Mouse (Mus musculus) myocyte (in vitro differentiated cells): ENCODE results near the gene Foxi1. TPM values are rescaled to one million over a fixed set of nuclear protein-coding genes. Genes with fewer than 3 reads are reported as not detected.

Experiments used
- H3K27me3 ChIP-seq: one replicate; pipeline ENCODE4 v1.6.1; 2011; ENCODE audit not compliant: control insufficient read depth, insufficient read depth, insufficient read length
- H3K36me3 ChIP-seq: one replicate; pipeline ENCODE4 v1.6.1; 2011; ENCODE audit not compliant: control insufficient read depth, insufficient read depth
- H3K4me2 ChIP-seq: one replicate; pipeline ENCODE4 v1.6.1; 2011; ENCODE audit warnings: low read depth, control low read depth
- H3K4me3 ChIP-seq: one replicate; pipeline ENCODE4 v1.5.1; 2011; ENCODE audit warnings: mild to moderate bottlenecking, control low read depth, moderate library complexity
- H3K79me2 ChIP-seq: one replicate; pipeline ENCODE4 v1.6.1; 2011; ENCODE audit not compliant: control insufficient read depth, insufficient read depth
- H3ac ChIP-seq: one replicate; pipeline ENCODE4 v1.6.1; 2011; ENCODE audit not compliant: control insufficient read depth, insufficient read length
- CEBPB ChIP-seq: IDR thresholded peaks from 2 replicates; pipeline ENCODE4 v1.6.1; 2011; ENCODE audit warnings: mild to moderate bottlenecking, moderate library complexity; ENCODE audit not compliant: poor library complexity, insufficient read depth, severe bottlenecking
- E2F4 ChIP-seq: IDR thresholded peaks from one replicate; pipeline ENCODE4 v1.6.1; 2011; ENCODE audit warnings: mild to moderate bottlenecking, control low read depth, moderate library complexity; ENCODE audit not compliant: insufficient read depth
- MAX ChIP-seq: IDR thresholded peaks from one replicate; pipeline ENCODE4 v1.6.1; 2011; ENCODE audit warnings: low read depth, mild to moderate bottlenecking, control low read depth
- MYOD1 ChIP-seq, 3 experiments: IDR thresholded peaks; one replicate each; pipeline ENCODE4 v1.6.1; 2011; ENCODE audit warnings: control low read depth in 2 of 3, low read depth in 2 of 3, mild to moderate bottlenecking in 2 of 3, moderate library complexity in 1 of 3; ENCODE audit not compliant: insufficient read length in 2 of 3, control insufficient read depth in 1 of 3
- MYOG ChIP-seq, 3 experiments: IDR thresholded peaks; one replicate each; pipeline ENCODE4 v1.6.1; 2011; ENCODE audit warnings: control low read depth in 2 of 3, low read depth in 2 of 3, mild to moderate bottlenecking in 2 of 3; ENCODE audit not compliant: insufficient read length in 2 of 3, control insufficient read depth in 1 of 3, insufficient read depth in 1 of 3
- POLR2A ChIP-seq: IDR thresholded peaks from one replicate; pipeline ENCODE4 v1.6.1; 2011; ENCODE audit warnings: low read depth, mild to moderate bottlenecking, control low read depth, moderate library complexity; ENCODE audit not compliant: insufficient read length
- POLR2AphosphoS2 ChIP-seq: IDR thresholded peaks from one replicate; pipeline ENCODE4 v1.6.1; 2011; ENCODE audit warnings: low read depth, control low read depth; ENCODE audit not compliant: insufficient read length
- REST ChIP-seq: IDR thresholded peaks from one replicate; pipeline ENCODE4 v1.6.1; 2011; ENCODE audit warnings: mild to moderate bottlenecking, control low read depth, moderate library complexity; ENCODE audit not compliant: insufficient read depth, insufficient read length
- SRF ChIP-seq: IDR thresholded peaks from one replicate; pipeline ENCODE4 v1.6.1; 2011; ENCODE audit warnings: low read depth; ENCODE audit not compliant: control insufficient read depth, insufficient read length
- TCF12 ChIP-seq: IDR thresholded peaks from one replicate; pipeline ENCODE4 v1.6.1; 2011; ENCODE audit warnings: mild to moderate bottlenecking, control low read depth; ENCODE audit not compliant: poor library complexity, insufficient read depth, severe bottlenecking
- TCF3 ChIP-seq: IDR thresholded peaks from one replicate; pipeline ENCODE4 v1.6.1; 2011; ENCODE audit warnings: low read depth, control low read depth; ENCODE audit not compliant: insufficient read length
- USF1 ChIP-seq: IDR thresholded peaks from one replicate; pipeline ENCODE4 v1.6.1; 2011; ENCODE audit warnings: low read depth, mild to moderate bottlenecking, control low read depth, moderate library complexity
- polyA plus RNA-seq: library from polyadenylated mRNA; unstranded; fragments of >200 nt; fragmentation: generic; extraction: Trizol; gene quantifications from one replicate; pipeline ENCODE4 v1.2.1, GENCODE M21; 2012; ENCODE audit warnings: missing spikeins

The Foxi1 gene
- polyA plus RNA-seq, 1 experiment: not detected

DNA sequence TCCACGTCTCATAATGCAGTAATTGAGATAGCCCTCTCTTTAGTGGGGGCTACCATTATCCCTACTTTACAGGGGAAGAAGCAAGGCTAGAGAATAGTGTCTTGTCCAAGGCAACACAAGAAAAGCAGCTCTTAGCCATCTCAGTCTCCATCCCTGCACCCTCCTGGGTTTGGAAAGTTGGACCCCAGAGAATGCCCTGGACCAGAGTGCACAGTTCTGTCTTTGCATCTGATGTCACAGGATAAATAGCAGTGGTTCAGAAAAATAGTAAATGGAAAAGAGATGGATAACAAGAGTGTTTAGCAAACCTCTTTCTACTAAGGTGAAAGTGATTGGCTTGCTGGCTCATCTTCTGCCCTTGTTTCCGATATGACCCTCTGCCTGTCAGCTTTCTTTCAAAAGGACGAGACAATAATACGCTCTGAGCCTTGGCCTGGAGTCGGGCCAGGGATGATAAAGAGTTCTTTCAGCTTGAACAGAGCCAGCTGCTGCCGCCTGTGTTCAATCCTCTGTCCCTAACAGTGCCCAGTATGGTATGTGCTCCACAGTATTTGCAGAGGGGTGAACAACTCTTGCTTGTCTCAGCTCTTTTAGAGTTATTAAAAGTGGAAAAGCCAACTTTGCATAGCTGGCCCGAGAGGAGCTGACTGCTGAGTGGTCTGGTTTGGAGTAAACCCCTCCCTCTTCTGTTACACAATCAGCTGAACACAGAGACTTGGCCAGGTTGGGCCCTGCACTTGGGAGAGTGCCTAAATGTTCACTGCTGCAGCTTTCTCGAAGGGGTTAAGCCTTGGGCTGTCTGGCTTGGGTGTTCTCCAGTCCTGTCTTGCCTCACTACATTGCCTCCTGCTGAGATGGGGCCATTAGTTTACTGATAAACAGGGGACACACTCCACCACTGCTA is 26.4 kb downstream of the Foxi1 start:
- Histone ChIP-seq H3K4me3 (no peak overlapping the region), H3ac (no peak overlapping the region), H3K4me2 (no peak overlapping the region), H3K27me3 (no peaks in the 10 kb centered on the region), H3K36me3 (no peaks in the 10 kb centered on the region), H3K79me2 (no peaks in the 10 kb centered on the region)
- TF ChIP-seq TCF3 (no peak), MAX (no peak), MYOG (IDR thresholded peaks at IDR 0.05; ENCODE audit: control insufficient read depth in 1 of 3, insufficient read depth in 1 of 3, insufficient read length in 2 of 3, low read depth in 2 of 3) (no peak), POLR2A (no peak), E2F4 (no peak), POLR2AphosphoS2 (no peak)

DNA sequence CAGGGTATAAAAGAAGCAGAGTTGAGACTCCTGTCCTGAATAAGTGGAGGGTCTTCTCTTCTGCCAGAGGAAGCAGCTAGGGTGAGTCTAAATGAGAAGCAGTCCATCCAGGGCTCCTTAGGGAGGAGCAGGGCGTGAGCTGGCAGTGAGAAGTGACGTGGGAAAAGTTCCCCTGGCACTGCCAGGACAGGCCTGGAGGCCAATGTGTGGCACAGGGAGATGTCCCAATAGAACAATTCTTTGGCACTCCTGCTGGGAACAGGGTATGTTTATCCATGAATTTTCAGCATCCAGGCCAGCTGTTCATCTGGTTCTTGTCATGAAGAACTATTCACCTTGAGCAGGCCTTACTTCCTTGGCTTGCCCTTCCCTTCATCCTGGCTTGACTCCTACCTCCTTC is 29.1 kb downstream of the Foxi1 start:
- Histone ChIP-seq H3K27me3 (no peaks in the 10 kb centered on the region), H3K4me3 (no peak overlapping the region), H3ac (no peak overlapping the region), H3K4me2 (no peak overlapping the region), H3K79me2 (no peaks in the 10 kb centered on the region), H3K36me3 (no peaks in the 10 kb centered on the region)
- TF ChIP-seq TCF12 (no peak), USF1 (no peak), MYOD1 (IDR thresholded peaks at IDR 0.05; ENCODE audit: control insufficient read depth in 1 of 3, insufficient read length in 2 of 3, low read depth in 2 of 3) (no peak), SRF (no peak), E2F4 (no peak), MAX (no peak), REST (no peak), MYOG (IDR thresholded peaks at IDR 0.05; ENCODE audit: control insufficient read depth in 1 of 3, insufficient read depth in 1 of 3, insufficient read length in 2 of 3, low read depth in 2 of 3) (no peak), TCF3 (no peak), POLR2AphosphoS2 (no peak), CEBPB (no peak), POLR2A (no peak)

DNA sequence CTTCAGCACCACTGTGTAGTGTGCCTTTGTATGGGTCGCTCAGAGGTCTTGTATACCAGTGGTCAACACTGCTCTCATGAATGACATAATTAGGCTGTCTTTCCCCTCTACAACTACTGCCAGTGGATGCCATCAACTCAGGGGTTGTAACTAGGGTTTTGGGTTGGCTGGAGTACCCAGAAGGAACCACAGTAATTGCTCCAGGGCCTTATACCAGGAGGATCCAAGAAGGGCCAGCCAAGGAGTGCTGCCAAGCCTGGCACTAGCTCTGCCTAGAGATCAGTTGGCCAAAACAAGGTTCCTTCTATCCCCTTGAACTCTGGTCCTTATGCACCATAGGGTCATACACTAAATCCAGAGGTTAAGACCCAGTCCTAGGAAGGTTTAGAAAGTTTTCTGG is 31.5 kb downstream of the Foxi1 start:
- Histone ChIP-seq H3K4me3 (no peak overlapping the region), H3K36me3 (no peaks in the 10 kb centered on the region), H3K4me2 (no peak overlapping the region), H3ac (no peak overlapping the region), H3K27me3 (no peaks in the 10 kb centered on the region), H3K79me2 (no peaks in the 10 kb centered on the region)
- TF ChIP-seq MYOG (IDR thresholded peaks at IDR 0.05; ENCODE audit: control insufficient read depth in 1 of 3, insufficient read depth in 1 of 3, insufficient read length in 2 of 3, low read depth in 2 of 3) (no peak), SRF (no peak), REST (no peak), USF1 (no peak), E2F4 (no peak), CEBPB (no peak), POLR2A (no peak), POLR2AphosphoS2 (no peak), TCF3 (no peak), TCF12 (no peak), MAX (no peak), MYOD1 (IDR thresholded peaks at IDR 0.05; ENCODE audit: control insufficient read depth in 1 of 3, insufficient read length in 2 of 3, low read depth in 2 of 3) (no peak)

DNA sequence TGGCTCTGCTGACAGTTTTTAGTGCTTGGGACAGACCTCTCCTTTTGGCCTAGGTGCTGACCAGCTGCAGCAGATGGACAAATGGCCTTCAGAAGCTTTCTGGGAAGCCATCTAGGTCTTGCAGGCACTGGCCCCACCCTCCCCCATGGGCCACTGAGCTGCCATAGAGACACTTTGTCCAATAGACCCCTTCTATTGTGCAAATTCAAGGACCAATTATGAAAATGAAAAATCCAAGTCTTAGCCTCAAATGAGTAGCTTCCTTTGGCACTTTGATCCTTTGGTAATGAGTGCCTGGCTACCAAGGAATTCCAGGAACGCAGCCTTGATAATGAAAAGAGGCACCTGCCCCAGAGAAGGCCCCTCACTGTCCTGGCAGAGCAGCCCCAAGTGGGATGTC is 36.7 kb downstream of the Foxi1 start:
- Histone ChIP-seq H3K27me3 (no peaks in the 10 kb centered on the region), H3K4me3 (no peak overlapping the region), H3K79me2 (no peaks in the 10 kb centered on the region), H3ac (no peak overlapping the region), H3K4me2 (no peak overlapping the region), H3K36me3 (no peaks in the 10 kb centered on the region)
- TF ChIP-seq MYOD1 (IDR thresholded peaks at IDR 0.05; ENCODE audit: control insufficient read depth in 1 of 3, insufficient read length in 2 of 3, low read depth in 2 of 3) (no peak), REST (no peak), E2F4 (no peak), TCF12 (no peak), SRF (no peak), CEBPB (no peak), MAX (no peak), MYOG (IDR thresholded peaks at IDR 0.05; ENCODE audit: control insufficient read depth in 1 of 3, insufficient read depth in 1 of 3, insufficient read length in 2 of 3, low read depth in 2 of 3) (no peak), POLR2AphosphoS2 (no peak), USF1 (no peak), POLR2A (no peak), TCF3 (no peak)
